Mouse (Mus musculus) spleen, embryonic (tissue): ENCODE measurements around the gene Pik3ap1.

Source experiments
- CTCF ChIA-PET: fragments of 350-600 bp; sonication (Branson Sonifier 250); formaldehyde crosslinking; loops from one replicate; lab custom pipeline; 2022; lab: Charles Lee

The Pik3ap1 gene

DNA sequence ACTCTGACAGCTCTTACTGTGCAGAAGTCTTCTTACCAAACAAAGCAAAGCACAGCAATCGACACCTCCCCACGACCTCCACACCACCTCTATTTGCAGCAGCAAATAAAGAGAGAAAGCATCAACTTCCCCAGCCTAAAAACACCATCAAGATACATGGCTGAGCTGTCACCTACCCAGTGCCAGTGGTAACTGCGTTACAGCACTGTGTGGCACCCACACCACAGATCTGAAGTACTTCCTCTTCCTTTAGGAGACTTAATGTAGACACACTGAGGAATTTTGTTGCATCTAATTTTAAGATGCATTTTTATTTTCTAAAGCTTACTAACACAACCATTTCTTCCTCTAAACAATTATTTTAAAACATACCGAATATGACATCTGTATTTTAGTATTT lies 138.6 kb downstream of the Pik3ap1 start:
- CTCF ChIA-PET = no interaction called here

DNA sequence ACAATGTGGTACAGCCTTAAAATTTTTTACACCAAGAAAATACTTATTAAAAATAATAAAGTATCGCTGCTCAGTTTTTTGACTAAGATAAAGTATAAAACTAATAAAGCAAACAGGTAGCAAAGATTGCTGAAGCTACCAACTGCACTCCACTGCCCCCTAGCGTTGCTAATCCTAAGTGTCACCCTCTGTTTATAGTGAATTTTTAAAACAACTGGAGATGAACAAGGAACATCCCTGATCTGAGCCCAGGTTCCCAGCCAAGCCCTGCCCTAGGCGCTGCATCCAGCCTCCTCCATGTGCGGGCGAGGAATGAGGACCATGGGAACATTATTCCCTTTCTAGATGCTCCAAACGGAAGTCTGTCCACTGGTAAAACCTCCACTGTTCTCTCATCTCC lies 140.3 kb downstream of the Pik3ap1 start:
- CTCF ChIA-PET = no interaction called here

DNA sequence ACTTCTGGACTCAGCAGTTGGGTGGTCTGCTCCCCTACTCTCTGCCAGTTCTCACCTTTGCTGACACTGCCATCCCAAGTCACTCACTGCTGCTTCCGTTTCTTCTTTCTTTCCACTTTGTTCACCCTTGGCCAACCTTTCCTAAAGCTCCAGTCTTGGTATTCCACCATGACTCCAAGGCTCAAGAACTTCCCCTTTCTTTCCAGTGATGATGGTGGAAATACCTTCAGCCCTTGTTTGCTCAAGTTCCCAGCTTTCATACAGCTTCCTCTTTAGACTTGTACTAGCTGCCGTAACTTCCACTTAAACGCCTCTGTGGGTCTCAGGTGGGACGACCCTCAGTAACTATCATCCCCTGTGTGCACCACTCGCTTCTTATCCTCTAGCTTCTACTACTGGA lies 142.9 kb downstream of the Pik3ap1 start:
- CTCF ChIA-PET = interaction anchor here (0.6 kb wide), 1 partner anchor 11 kb away, joined by 6 read pairs; no protein-coding TSS in a partner anchor

DNA sequence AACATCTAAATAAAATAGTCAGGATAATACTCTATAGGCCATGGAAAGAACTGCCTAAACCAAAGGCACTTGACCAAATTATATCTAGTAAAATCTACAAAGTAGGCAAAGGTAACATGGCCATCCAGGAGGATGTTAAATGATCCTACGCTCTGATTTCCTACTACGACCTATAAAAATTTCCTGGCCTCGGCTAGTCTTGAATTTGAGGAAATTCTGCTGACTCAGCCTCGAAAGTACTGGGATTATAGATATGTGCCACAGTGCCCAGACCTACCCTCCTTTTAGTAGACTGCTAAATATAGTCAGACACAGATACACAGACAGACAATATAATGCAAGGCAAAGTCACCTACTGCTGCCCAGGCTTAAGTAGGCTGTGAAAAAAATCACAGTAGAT lies 151.2 kb downstream of the Pik3ap1 start:
- CTCF ChIA-PET = no interaction called here
